Mouse (Mus musculus): Measurements from ENCODE around the gene Fam170b.

DNA sequence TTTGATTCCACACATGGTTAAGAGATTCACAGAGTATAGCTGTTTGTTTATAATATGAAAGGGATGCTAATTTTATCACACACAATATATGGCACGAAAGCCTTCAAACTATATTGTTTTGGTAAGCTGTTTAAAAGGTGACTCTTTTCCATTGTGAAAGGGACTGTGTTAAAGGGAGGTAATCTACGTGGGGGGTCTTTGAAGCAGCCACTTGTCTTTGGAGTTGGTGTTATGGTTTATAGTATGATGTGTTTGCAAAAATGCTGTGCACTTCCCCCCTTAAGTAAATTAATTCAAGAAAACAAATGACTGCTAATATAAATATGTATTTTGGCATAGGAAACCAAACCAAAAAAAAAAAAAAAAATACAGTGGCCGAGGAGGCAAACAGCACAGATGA lies 31.6 kb downstream of the Fam170b start:
- TF ChIP-seq CTCF (IDR thresholded peaks at IDR 0.05; ENCODE audit: extremely low read depth, insufficient read depth, insufficient read length, insufficient replicate concordance), result no peak
- TF ChIP-seq POLR2A (IDR thresholded peaks at IDR 0.05; ENCODE audit: low read depth, low read length), result no peak
